Comparison of ENCODE assay signal across 24 mouse cellular contexts in genomic region chr17:77718450-77718849, GRCm38 (mm10).
"Had no signal": no experiment of that assay in that cellular context is flagged by ENCODE, and none has a peak within 500 bp of the region (broad histone marks: within the 10 kb centered on the region; RNA-seq: fewer than 3 reads in every experiment).

No protein-coding gene starts in this region.

- DNase-seq: gastrocnemius, postnatal 14 days; gastrocnemius, postnatal 36 days; heart, adult 11 months; heart, adult 2 months; heart, postnatal 14 days; heart, postnatal 36 days; kidney, adult 11 months; kidney, adult 2 months; kidney, adult 9 months; kidney, postnatal 10 days; kidney, postnatal 25 days; kidney, postnatal 4 days; liver had no signal

- ATAC-seq: hindbrain, postnatal 0 days; intestine, embryonic 16.5 days had no signal

- H3K9ac ChIP-seq: heart, embryonic 13.5 days; heart, embryonic 15.5 days; hindbrain, embryonic 13.5 days; hindbrain, embryonic 15.5 days; limb, embryonic 12.5 days had no signal

- H3K4me3 ChIP-seq: heart, adult 2 months; heart, embryonic 13.5 days; heart, embryonic 15.5 days; hindbrain, embryonic 13.5 days; hindbrain, embryonic 15.5 days; layer of hippocampus, adult 2 months; left cerebral cortex, adult 2 months; limb, embryonic 10.5 days; limb, embryonic 12.5 days had no signal

- H3K4me1 ChIP-seq: heart, embryonic 13.5 days; heart, embryonic 15.5 days; hindbrain, embryonic 13.5 days; hindbrain, embryonic 15.5 days; limb, embryonic 10.5 days; limb, embryonic 12.5 days had no signal

- H3K4me2 ChIP-seq: heart, embryonic 11.5 days; heart, embryonic 13.5 days; heart, embryonic 15.5 days; hindbrain, embryonic 13.5 days; hindbrain, embryonic 15.5 days; limb, embryonic 12.5 days had no signal

- H3K27me3 ChIP-seq: heart, embryonic 13.5 days; heart, embryonic 15.5 days; hindbrain, embryonic 13.5 days; hindbrain, embryonic 15.5 days; limb, embryonic 12.5 days had no signal

- H3K9me3 ChIP-seq: heart, embryonic 13.5 days; heart, embryonic 15.5 days; hindbrain, embryonic 13.5 days; hindbrain, embryonic 15.5 days; limb, embryonic 10.5 days; limb, embryonic 12.5 days had no signal

- H3K27ac ChIP-seq: heart, adult 2 months; heart, embryonic 13.5 days; heart, embryonic 15.5 days; hindbrain, embryonic 13.5 days; hindbrain, embryonic 15.5 days; hindbrain, postnatal 0 days; layer of hippocampus, adult 2 months; left cerebral cortex, adult 2 months; limb, embryonic 10.5 days; limb, embryonic 12.5 days had no signal

- H3K36me3 ChIP-seq: heart, embryonic 13.5 days; heart, embryonic 15.5 days; hindbrain, embryonic 13.5 days; hindbrain, embryonic 15.5 days; limb, embryonic 10.5 days; limb, embryonic 12.5 days had no signal
